Mouse (Mus musculus): ENCODE measurements around the gene Ell3.

The Ell3 gene

DNA sequence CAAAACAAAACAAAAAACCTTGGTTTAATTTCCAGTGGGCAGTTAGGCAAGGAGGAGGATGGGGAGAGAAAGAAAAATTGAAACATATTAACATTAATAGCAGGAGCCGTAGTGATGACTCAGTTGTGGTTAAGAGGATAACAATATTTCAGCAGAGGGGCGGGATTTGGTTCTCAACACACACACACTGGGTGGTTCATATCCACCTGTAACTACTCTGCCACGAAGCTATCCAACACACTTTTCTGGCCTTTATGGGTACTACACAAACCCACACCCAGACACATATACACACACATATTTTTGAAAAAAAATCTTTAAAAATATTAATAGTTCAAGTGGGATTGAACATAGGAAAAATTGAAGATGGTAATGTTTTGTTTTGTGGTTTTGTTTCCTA lies 2.9 kb upstream of the Ell3 start:
- DNase-seq (ENCODE audit: low spot score): no peak

DNA sequence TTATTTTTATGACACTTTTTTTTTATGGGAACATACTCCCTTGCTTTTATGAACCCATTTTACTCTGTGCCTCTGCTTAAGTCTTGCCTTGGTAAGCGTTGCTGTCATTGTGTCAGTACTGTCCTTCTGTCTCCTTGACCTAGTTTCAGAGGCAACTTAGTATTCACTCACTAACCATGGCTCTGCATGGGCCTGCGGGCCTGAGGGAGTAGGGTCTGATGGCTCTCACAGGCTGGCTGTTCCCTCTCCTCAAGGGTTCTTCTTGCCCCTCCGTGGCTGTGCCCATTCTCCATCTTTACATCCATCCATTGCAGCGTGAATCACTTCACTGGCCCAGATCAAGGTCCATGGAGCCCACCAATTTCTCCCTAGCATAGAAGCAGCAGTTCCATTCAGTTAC lies 2.4 kb upstream of the Ell3 start:
- DNase-seq (ENCODE audit: low spot score): no peak

DNA sequence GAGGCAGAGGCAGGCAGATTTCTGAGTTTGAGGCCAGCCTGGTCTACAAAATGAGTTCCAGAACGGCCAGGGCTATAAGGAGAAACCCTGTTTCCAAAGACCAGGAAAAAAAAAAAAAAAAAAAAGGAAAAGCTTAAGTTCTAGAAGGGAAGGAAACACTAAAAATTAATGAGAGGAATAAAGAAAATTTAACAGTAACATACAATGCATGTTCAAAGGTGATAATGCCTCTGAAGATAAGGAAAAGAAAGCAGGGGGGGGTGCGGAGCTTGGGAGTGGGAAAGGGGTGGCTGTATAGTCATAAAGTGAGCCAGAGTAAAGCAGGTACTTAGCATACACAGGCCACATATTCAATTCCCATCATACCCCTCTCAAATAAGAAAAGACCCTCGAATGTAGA lies 1.0 kb upstream of the Ell3 start:
- no peak for DNase-seq (ENCODE audit: low spot score)

DNA sequence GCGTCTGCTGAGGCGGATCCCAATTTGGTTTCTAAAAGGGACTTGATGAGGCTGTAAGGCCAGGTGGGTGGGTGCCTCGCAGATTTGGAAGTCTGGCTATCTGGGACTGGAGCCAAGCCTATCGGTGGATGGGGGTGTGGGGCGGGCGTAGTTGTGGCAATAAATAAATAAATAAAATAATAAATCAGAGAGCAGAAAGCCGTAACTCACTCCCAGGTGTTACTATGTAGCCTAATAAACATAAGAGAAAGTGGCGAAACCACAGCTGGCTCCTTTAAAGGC lies 1.1 kb downstream of the Ell3 start:
- DNase-seq (ENCODE audit: low spot score): no peak

DNA sequence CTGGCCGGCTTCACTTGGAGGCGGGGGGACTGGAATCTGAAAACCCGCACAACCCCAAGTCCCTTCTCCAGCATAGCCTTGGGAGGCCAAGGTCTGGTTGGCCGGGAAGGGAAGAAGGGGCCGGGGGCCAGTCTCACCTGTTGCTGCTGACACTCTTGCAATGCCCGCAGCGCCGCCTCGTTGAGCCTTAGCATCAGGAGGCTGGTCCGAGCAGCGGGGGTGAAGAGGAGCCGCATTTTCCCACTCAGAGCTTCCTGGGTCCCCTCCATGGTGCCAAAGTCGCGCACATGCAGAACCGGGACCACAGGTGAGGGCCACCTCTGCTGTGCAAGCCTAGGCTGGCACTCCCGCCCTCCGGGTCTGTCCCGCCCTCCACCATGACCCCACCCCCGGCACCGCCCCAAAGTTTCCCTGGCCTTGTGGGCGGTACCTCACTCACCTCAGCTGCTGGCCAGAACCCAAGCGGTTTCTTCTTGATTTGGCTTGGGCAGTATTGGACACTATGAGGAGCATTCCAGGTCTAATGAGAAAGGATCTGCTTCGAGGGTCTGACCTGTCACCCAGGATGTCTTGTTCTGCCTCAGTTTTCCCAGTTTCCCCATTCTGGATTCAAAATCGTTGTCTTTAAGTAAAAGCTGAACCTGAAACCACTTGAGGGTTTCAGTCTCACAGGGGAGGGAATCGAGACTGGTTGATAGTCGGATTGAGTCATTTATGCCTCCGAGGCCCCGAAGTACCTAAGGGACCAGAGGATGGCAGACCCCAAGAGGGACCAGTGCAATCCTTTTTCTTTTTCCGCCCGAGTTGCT lies 1.6 kb downstream of the Ell3 start:
- no peak for DNase-seq (ENCODE audit: low spot score)

DNA sequence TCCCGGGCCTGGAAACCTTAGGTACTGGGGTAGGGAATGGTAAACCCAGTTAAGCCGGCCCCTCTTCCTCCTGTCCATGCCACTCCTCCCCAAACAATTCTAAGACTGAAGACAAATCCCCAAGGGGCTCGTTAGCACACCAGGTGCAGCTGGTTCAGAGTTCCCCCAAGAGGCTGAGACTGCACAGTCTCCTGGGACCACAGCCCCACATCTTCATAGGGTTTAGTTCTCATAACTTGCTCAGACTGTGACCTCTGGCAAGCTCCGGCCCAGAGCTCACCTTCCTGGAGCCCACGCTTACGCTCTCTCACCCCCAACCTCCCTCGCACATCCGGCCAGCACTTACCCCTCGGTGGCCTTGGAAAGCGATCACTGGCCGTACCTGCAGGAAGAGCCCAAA lies 2.3 kb downstream of the Ell3 start:
- DNase-seq (ENCODE audit: low spot score): no peak

DNA sequence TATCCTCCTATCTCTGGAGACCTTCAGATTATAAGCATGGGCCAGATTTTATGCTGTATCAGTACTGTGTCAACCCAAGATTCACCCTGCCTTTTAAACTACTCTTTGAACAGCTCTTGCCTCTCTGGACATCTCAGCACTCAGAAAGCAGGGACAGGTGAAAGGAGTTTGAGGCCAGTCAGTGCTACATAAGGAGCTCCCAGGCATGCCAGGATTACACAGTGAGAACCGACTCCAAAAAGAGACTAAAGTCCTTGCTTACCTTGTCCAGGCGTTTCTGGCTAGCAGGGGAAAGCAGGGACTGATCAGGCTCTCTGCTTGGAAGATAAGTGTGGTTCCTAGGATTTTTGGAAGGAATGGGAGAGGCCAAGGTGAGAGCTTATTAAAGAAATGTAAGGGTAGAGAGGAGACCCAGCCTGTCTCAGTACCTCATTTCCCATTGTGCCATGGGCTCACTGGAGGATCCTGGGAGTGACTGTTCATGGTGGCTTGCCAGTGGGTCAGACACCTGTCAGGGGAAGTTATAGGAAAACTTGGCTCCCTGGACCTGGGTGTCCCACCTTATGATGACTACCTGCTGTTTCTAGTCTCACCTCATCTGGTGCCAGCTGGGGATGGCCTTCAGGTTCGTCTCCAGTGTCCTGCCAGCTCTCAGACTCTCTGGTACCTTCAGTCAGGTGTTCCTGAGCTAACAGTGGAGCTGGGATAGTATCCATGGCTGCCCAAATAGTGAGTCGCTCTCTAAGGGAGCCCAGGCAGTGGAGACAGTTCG lies 3.1 kb downstream of the Ell3 start:
- DNase-seq (ENCODE audit: low spot score): no peak

DNA sequence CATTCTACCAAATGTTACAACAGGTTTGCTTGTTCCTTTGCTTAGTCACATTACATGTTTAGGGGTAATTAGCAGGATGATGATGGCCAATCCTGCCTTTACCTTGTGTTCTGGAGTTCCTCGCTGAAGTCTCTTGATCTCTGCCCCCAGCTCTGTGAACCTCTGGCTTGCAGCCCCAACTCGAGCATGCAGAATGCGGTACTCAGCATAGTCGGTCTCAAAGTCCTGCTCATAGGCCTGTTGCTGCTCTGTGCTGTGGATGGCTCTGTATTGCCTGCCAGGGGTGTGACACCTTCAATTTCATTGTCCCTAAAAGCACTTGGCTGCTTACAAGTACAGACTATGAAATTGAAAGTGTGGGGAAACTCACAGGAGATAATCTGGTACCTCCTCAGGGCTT lies 4.3 kb downstream of the Ell3 start:
- DNase-seq (ENCODE audit: low spot score): no peak

DNA sequence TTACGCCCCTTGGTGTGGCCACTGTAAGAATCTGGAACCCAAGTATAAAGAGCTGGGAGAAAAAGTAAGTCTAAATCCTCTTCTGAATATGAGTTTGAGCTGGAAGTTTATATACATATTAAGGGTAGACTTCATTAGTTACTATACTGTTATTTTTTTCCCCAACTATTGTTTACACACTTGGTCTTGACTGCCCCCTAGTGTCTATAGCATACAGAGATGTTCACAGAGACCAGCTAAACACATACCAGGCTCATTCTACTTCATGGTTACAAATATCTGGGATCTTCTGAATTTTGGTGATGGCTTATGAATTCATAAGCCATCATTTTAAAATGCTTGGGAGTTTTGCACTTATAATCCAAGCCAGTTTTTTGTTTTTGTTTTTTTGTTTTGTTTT lies 9.2 kb downstream of the Ell3 start:
- no peak for DNase-seq (ENCODE audit: low spot score)

DNA sequence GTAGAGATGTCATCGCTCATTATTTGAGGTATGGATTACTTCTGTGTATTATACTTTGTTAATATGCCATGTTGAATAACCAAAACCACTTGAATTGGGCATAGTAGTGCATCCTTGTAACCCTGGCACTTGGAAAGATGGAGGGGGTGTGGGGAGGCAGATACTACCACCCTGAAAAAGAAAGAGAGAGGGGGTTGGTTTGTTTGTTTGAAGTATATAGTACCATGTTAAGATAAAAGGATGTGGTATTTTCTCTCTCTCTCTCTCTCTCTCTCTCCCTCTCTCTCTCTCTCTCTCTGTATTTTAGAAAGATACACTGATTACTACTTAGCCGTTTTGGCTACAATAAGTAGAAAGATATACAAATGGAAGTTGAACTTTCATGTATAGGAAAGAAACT lies 18.2 kb downstream of the Ell3 start:
- DNase-seq (ENCODE audit: low spot score): no peak

DNA sequence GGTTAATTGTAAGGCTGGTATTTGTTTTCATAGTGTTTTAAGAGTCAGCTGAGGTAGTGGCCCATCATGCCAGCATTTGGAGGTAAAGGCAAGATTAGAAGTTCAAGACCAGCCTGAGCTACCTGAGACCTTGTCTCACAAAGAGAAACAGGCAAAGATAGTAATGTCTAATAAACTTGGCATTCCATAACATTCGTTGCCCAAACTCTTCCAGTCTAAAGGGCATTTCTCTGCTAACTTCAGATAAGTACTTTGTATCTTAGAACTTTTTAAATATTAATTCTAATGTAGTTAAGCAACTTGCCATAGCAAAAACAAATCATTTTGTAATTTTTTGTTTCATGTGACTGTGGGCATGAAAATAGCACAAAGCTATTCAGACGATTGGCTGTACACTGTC lies 20.9 kb downstream of the Ell3 start:
- DNase-seq (ENCODE audit: low spot score): no peak

DNA sequence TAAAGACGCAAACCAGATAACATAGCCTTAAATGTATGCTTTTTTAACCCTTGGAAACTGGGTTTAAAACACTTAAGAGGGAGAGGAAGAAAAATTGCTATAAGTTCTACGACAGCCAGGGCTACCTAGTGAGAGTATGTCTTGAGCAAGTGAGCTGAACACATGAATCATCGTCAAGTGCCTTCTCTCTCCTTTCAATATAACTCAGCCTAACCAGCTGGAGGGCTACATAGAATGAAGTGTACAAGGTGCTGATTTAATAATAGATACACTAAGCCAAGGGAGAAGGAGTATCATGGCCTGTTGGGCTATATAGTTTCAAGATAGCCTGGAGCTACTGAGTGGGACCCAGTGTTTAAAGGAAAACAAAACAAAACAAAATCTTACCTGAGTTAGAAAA lies 25.6 kb downstream of the Ell3 start:
- DNase-seq (ENCODE audit: low spot score): no peak

DNA sequence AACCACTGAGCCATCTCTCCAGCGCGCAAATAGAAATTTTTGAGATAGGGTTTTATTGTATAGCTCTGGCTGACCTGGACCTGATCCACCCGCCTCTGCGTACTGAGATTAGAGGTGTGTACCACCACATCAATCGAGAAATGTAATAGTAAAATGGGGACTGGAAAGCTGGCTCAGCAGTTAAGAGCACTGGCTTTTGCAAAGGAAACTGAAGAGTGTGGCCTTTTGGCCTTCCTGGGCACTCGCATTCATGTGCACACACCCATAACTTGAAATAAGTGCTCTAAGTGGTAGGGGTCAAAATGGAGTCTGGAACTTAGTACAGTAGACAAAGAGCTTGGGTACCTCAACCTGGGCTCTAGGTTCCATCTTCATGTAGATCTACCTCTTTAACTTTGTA lies 27.7 kb downstream of the Ell3 start:
- DNase-seq (ENCODE audit: low spot score): no peak

DNA sequence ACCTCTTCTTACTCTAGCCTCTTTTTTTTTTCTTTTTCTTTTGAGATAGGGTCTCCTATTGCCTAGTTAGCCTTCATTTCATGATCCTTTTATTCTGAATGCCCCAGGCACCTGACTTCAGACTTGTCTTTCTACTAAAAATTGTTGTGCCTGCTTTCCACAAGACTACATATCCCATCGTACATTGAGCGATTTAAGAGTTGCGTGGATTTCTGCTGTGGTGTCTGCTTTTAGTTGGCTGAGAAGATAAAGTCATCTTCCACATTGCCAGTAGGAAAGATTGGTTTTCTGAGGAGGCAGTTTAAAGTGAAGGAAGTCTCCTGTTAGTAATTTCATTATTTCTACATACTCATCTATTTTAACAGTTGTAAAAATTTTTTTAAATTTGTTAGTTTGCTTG lies 28.5 kb downstream of the Ell3 start:
- DNase-seq (ENCODE audit: low spot score): no peak

DNA sequence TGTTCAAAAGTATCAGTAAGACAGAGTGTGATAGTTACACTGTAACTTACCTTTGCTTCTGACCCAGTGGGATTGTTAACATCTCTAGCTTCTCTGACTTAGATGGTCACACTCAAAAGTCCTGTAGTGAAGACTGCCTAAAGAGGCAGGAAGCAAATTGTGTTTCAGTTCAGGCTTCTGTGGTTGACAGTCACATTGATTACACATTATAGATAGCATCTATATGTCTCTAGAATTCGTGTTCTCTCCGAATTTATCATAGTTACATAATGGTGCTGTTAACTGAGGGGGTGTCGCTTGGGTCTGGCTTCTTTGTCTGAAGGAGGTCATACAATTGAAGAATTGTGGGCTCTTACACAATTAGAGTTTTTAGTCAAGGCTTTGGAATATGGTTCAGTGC lies 29.0 kb downstream of the Ell3 start:
- DNase-seq (ENCODE audit: low spot score): no peak

DNA sequence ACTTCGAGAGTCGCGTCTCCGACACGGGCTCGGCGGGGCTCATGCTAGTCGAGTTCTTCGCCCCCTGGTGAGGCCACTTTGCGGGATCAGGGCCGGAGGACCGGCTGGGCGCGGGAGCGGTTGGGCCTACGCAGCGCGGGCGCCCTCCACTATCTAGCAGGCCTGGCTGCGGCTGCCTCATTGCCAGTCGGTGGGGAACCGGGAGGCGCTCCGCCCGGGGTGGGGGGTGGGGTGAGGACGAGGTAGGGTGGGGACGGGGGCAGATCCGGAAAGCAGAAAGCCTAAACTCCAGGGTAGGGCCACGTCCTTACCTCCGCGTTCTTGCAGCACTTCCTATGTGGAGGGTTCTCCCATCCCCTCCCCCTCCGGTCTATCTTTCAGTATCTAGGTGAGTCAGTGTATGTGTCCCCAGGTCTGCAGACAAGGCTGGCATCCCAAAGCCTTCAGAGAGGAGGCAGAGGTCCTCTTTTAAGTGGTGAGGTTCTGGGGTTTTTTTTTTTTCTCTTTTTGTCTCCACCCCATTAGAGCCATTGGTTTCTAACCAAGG lies 29.9 kb downstream of the Ell3 start:
- DNase-seq (ENCODE audit: low spot score): no peak

DNA sequence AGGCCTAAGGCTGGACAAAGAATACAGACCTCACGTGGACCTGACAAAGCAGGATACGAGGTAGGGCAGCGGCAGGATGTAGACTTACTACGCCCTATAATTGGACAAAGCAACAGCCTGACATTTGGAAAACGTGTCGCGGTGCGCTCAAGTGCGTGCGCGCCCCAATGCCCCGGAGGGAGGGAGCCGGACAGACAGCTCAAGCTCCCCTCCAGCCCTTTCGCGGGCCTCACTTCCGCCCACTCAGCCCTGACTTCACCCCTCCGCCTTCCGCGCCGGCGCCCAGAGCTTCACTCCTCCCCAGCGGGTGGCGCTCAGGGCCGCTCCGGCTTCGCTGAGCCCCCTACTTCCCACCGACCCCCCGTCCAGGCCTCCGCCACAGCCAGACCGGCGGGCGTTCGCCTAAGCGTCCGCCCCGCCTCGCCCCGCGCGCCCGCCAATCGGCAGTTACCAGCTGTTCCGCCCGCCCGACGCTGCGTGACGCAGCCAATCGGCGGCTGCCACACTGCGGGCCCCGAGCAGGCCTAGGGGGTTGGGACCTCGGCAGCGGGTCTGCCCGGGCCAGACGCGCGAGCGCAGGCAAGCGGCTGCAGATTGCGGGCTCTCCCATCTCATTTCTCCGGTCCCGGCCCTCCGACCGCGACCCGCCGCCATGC lies 30.6 kb downstream of the Ell3 start, which contains the start of the genes Pdia3 and Catsper2:
Gene Pdia3, plus strand, starts transcription at position 389 of the 656 bp plus-strand sequence.
Gene Catsper2, minus strand, starts transcription at position 406 of the 656 bp plus-strand sequence.
- DNase-seq (ENCODE audit: low spot score): peak; percentile 94

DNA sequence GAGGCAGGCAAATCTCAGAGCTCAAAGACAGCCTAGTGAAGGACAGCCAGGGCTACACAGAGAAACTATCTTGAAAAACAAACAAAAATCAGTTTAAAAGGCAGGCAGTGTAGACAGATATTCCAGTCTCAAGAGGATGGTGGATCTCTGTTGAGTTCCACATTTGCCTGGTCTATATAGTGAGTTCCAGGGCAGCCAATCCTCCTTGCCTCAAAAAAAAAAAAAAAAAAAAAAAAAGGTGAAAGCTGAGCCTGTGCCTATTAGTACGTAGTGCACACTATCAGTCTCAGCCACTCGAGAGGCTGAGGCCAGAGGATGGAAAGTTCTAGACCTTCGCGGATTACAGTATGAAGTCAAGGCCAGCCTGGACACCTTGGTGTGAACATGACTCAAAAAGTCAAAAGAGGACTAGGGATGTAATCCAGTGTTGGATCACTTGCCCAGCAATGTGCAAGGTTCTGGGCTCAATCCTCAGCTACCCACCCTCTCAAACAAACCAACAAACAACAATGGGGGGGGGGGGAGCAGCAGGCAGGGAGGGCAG lies 31.2 kb downstream of the Ell3 start:
- DNase-seq (ENCODE audit: low spot score): no peak

DNA sequence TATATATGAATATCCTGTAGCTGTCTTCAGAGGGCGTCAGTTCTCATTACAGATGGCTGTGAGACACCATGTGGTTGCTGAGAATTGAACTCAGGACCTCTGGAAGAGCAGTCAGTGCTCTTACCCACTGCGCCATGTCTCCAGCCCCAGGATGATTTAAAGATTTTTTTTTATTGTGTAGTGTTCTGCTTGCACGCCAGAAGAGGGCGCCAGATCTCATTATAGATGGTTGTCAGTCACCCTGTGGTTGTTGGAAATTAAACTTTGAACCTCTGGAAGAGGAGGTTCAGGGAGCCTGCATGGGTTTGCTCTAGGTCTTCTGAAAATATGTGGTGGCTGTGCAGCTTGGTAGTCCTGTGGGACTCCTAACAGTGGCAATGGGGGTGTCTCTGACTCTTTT lies 35.9 kb downstream of the Ell3 start:
- no peak for DNase-seq (ENCODE audit: low spot score)

DNA sequence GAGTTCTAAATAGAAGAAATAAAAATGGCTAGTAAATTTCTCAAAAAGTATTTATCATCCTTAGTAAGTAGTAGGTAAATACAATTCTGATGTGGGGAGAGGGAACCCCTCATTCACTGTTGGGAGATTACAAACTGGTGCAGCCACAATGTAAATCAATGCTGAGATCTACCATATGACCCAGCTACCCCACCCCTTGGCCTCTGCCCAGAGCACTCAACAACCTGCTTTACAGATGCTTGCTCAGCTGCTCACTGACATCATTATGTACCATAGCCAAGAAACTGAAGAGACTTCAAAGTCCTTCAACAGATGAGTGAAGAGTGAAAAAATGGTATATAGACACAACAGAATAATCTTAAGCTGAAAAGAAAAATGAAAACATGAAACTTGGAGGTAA lies 40.8 kb downstream of the Ell3 start:
- no peak for DNase-seq (ENCODE audit: low spot score)

DNA sequence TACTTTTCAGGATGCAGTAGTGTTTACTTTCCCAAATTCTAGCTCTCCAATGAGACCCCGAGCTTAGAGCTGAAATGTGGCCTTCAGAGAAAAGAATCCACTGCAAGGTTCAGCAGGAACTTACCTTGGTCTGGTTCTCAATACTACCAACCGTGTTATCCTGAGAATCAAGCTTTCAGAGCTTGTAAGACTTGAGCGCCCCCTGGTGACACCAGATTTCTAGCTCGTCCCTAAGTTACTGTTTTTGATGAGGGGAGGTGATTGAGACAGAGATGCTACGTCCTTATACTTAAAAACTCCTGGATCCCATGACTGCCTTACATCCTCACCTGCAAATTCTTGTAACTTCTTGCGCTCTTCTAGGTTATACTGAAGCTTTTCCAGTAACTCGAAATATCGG lies 47.5 kb downstream of the Ell3 start:
- DNase-seq (ENCODE audit: low spot score): peak; percentile 85

Measured in layer of hippocampus, adult 11-12 months (tissue).